Mouse (Mus musculus): ENCODE data around the gene Rd3. TPM values are rescaled to one million over a fixed set of nuclear protein-coding genes. Genes with fewer than 3 reads are reported as not detected.

The Rd3 gene
- total RNA-seq, 2 experiments from 2014 or later: not detected

Small RNA genes lying within 50 kb of the gene (microRNA-seq; reads per million reads assigned to microRNA genes)
- not detected for gene Mir3473c

Other genes with a start within 250 kb of the Rd3 start
- gene Nek2, start 155.9 kb upstream of the Rd3 start, total RNA-seq (2021): under 1 TPM; 0.53 to 0.62 TPM
- gene Slc30a1, start 70.6 kb upstream of the Rd3 start, total RNA-seq (2021): 1 to 10 TPM; 5.6 to 8.2 TPM
- 1 to 10 TPM; 1.5 to 3.6 TPM for gene Traf5, start 115.2 kb downstream of the Rd3 start, total RNA-seq (2021)
- gene Rcor3, start 160.7 kb downstream of the Rd3 start, total RNA-seq (2021): 10 to 100 TPM; 25.3 to 32.8 TPM
- under 1 TPM in 1 of 2 experiments, not detected in 1; 0.05 TPM for gene Kcnh1, start 213.4 kb downstream of the Rd3 start, total RNA-seq (2021)